Mouse (Mus musculus): ENCODE results near the gene Unc119b.

DNA sequence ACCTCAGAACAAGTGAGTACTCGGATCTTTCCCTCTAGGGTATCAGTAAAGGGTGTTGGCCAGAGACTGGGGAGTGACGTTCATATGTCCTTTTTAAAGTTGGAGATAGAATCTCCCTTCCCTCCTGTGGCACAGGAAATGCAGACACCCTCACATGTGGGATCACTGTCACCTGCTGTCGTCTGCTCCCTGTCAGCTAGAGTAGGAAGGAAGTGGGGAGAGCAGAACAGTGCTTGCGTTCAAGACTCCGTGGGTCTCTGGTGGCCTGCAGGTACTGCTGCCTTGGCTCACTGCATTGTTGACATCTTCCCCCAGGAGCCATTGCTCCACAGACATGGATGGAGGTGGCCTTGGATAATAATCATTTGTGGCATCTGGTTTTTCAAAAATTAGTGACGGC, 51.3 kb downstream of the Unc119b start:
- no peak for TF ChIP-seq CTCF (IDR thresholded peaks at IDR 0.05; ENCODE audit: low read depth)
- TF ChIP-seq EP300 (IDR thresholded peaks at IDR 0.05; ENCODE audit: low read depth), result no peak

Measured in liver, embryonic 14.5 days (tissue).